Mouse (Mus musculus): ENCODE results near the gene Obp2a.
"Not testable (repeated sequence)": the region's sequence is repeated elsewhere in the genome, so short reads cannot be mapped to it uniquely, and the experiment has no call there.

Gene Obp2a

DNA sequence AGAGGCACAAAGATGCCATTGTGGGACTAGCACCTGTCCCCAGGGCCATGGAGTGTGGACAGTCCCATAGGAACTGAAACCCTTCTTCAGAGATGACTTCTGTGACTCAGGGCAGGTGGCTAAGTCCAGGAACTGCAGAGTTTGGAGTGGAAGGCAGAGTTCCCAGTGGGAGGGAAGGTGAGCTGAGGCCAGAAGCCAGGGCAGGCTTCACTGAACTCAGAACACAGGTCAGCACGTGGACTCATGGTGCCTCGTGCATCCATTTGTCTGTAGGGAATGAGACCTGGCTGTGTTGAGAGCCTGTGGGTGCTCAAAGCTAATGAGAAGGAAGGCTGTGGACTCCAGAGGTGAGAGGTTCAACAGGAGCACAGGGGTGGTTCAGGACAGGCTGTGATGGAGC lies 1.1 kb upstream of the Obp2a start:
- TF ChIP-seq GATA4 (IDR thresholded peaks at IDR 0.05; ENCODE audit: insufficient replicate concordance, low read length) = no peak

GRCm38 (mm10) chr2:25701001-25701400 lies 1.2 kb downstream of the Obp2a start:
- no peak for TF ChIP-seq GATA4 (IDR thresholded peaks at IDR 0.05; ENCODE audit: insufficient replicate concordance, low read length)

- TF ChIP-seq GATA4 (IDR thresholded peaks at IDR 0.05; ENCODE audit: insufficient replicate concordance, low read length) = no peak
Measured at GRCm38 (mm10) chr2:25703706-25704105, 3.9 kb downstream of the Obp2a start.

- TF ChIP-seq GATA4 (IDR thresholded peaks at IDR 0.05; ENCODE audit: insufficient replicate concordance, low read length) = no peak
Measured at GRCm38 (mm10) chr2:25706643-25707481, 7.0 kb downstream of the Obp2a start, which contains the start of gene Bmyc. Bmyc (plus strand) TSS chr2:25706739.

- TF ChIP-seq GATA4 (IDR thresholded peaks at IDR 0.05; ENCODE audit: insufficient replicate concordance, low read length) = no peak
Measured at GRCm38 (mm10) chr2:25708121-25708520, 8.3 kb downstream of the Obp2a start.

GRCm38 (mm10) chr2:25717222-25717621 lies 17.4 kb downstream of the Obp2a start:
- no peak for TF ChIP-seq GATA4 (IDR thresholded peaks at IDR 0.05; ENCODE audit: insufficient replicate concordance, low read length)

DNA sequence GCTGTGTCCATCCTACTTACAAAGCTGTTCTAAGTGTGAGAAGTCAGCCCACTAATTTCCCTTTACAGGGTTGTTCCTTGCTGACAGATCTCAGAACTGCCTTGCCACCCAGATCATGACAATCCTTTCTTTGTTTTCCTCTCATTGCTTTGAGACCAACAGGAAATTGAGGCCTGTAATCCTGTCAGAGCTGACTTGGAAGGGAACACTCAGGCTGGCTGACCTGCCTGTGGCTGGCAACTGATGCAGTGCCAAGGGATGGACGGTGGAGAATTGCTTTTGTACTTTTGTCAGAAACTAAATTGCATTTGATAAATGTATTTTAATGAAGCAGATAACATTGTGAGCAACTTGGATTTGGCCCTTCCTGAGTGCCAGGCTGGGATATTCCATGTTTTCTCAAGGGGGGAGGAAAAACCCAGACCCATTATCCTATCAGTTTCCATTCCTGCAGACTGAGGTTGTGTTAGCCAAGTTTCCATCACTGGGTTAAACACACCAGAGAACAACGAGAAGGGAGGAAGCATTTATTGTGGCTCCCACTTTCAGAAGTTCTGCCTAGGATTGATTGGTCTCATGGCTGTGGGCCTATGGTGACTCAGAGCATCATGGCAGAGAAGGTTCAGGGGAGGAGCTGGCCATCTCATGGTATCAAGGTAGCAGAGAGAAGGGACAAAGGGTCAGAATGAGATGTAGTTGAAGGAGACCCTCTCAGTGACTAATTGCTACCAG lies 33.5 kb downstream of the Obp2a start:
- TF ChIP-seq GATA4 (IDR thresholded peaks at IDR 0.05; ENCODE audit: insufficient replicate concordance, low read length) = no peak

DNA sequence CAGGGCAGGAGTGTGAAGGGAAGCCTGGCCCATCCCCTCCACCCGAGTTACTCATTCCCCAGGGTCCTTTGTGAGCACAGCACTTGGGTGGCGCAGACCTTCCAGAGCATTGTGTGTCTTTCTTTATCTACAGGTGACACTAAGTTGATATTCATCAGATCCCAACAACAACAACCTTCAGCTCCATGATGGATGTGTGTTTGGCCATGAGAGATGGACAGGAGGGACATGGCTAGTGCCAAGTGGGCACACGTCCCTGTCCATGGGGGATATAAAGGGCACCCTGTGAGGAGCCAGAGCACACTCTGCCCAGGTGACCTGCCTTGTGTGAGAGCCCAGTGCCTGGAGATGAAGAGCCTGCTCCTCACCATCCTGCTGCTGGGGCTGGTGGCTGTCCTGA lies 36.9 kb downstream of the Obp2a start, which contains the start of gene Obp2b:
Gene Obp2b, plus strand, starts transcription at position 301 of the 400 bp plus-strand sequence.
- not testable (repeated sequence) for TF ChIP-seq GATA4 (IDR thresholded peaks at IDR 0.05; ENCODE audit: insufficient replicate concordance, low read length)

- no peak for TF ChIP-seq GATA4 (IDR thresholded peaks at IDR 0.05; ENCODE audit: insufficient replicate concordance, low read length)
Measured at GRCm38 (mm10) chr2:25741671-25742070, 41.8 kb downstream of the Obp2a start.

Data from liver, adult (tissue).